Mouse (Mus musculus) Patski (cell line): ENCODE data around the gene Papss2. TPM values are rescaled to one million over a fixed set of nuclear protein-coding genes. Genes with fewer than 3 reads are reported as not detected.
A peak's percentile ranks its signal among the peaks of the same experiment; 100 is the strongest.

Source experiments
- ATAC-seq: fragments of 100-300 bp; one replicate; pipeline ENCODE4 v1.8.0; 2021
- CTCF ChIA-PET: fragments of 350-600 bp; sonication (Branson Sonifier 250); formaldehyde crosslinking; loops from one replicate; lab custom pipeline; 2022; ENCODE audit warnings: inconsistent platforms; lab: Charles Lee
- POLR2A ChIA-PET: fragments of 350-600 bp; sonication (Branson Sonifier 250); formaldehyde crosslinking; loops from one replicate; lab custom pipeline; 2022; ENCODE audit warnings: antibody characterized with exemption, inconsistent platforms; lab: Charles Lee
- DNase-seq: peaks from one replicate; pipeline ENCODE4 v3.0.0-alpha.2; 2011; ENCODE audit warnings: low read depth, low spot score
- H3K27me3 ChIP-seq: fragments of 371-371 bp; one replicate; pipeline ENCODE4 v1.5.1; 2021
- CTCF ChIP-seq: fragments of 100-300 bp; IDR thresholded peaks from one replicate; pipeline ENCODE4 v1.5.1; 2021
- in situ Hi-C: fragments of 300-500 bp; cut with MboI; formaldehyde crosslinking; loops from 3 replicates; pipeline ENCODE4 v1.11.1; 2018; ENCODE audit warnings: low pct_unique_long_range_greater_than_20kb, mixed read lengths
- polyA plus RNA-seq: library from polyadenylated mRNA; unstranded; gene quantifications from one replicate; pipeline ENCODE4 v1.2.3, GENCODE M21; 2021

The Papss2 gene
- polyA plus RNA-seq, 1 experiment from 2014 or later: 0.90 TPM

DNA sequence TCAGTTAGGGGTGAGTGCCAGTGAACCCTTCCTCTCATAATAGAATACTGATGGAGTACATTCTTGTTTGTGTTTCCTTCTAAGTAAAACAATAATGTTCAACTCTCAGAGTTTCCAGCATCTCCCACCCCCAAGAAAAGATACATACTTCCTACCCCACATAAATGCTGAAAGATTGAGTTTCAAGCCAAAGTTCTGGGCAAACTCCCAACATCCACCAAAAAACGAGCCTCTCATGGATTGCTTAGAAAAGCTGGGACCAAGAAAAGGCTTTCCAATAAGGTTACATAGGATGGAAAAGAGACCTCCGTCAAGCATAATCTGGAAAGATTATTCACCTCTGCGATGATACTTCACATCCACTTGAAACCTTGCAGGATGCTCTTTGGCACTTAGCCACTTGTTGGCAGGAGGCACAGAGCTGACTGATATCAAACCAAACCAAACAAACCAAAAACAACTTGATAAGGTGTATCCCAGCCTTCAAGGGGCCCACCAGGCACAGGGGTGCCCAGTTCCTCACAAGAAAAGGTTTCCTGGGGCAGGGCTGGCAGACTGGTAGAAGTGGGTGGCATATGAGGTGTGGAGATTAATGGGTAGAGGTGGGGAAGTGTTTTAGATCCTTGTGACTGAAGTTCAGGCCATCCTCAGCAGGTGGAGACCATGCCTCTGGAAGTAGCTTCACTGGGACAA, 26.5 kb upstream of the Papss2 start:
- no peak for DNase-seq
- H3K27me3 ChIP-seq: peaks cover 9% of the 10 kb centered on the region
- no peak for TF ChIP-seq CTCF
- ATAC-seq: no peak
- ChIA-PET POLR2A (no interaction called here), CTCF (no interaction called here)
- in situ Hi-C loops: no loop called here

DNA sequence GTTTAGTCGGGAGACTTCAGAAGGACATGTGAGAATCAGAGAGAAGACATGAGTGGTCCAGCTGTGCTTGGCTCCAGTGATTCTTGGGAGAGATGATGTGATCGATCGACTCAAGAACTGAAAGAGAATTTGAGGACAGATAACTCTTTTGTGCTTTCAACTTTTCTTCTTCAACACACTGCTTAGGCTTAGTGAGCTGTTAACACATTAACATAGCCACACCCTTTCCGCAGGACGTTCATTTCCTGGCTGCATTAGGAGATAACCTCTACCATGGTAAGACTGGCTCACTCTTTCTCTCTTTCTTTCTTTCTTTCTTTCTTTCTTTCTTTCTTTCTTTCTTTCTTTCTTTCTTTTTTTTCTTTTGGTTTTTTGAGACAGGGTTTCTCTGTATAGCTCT, 25.9 kb upstream of the Papss2 start:
- in situ Hi-C loops: no loop called here
- CTCF ChIA-PET: no interaction called here
- H3K27me3 ChIP-seq: peaks cover 6% of the 10 kb centered on the region
- DNase-seq (no peak), ATAC-seq (no peak)
- TF ChIP-seq CTCF: no peak
- POLR2A ChIA-PET: interaction anchor here (0.5 kb wide), 1 partner anchor 19 kb away, joined by 3 read pairs; no protein-coding TSS in a partner anchor

DNA sequence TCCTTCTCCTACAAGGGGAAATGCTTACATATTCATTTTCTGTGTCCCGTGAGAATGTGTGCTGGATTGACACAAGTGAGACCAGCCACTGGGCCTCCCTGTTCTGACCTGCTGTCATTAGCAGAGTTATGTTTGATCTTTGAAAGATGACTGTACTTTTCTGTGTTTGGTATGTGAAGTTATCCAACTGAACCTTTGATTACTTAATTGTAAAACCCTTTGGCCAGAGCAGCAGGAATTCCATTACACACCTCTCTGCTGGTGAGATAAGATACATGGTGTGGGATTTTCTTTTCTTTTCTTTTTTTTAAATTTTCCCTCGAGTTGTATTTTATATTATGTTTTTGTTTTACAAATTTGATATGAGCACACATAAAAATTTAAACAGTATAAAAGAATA, 23.4 kb upstream of the Papss2 start:
- ChIA-PET POLR2A (no interaction called here), CTCF (no interaction called here)
- ATAC-seq (no peak), DNase-seq (no peak)
- no peak for TF ChIP-seq CTCF
- in situ Hi-C loops: no loop called here
- H3K27me3 ChIP-seq: no peaks in the 10 kb centered on the region

DNA sequence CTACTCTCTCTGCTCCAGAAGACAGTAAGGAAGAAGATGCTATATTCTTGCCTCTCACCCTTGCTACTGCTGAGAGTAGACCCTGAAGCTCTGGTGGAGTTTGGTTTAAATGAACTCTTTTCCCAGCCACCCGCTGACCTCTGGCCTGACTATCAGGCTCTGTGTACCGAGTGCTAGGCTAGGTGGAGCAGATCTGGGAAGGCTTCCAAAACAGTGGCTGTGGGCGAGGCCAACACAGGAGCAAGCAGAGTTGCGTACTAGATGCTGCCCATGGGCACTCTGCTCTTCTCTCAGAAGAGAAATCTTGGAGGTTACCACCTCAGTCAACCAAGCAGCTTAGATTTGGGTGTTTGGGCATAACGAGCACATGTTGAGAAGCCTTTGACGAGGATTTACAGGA, 22.3 kb upstream of the Papss2 start:
- no peak for DNase-seq
- no peak for TF ChIP-seq CTCF
- CTCF ChIA-PET: no interaction called here
- no peaks in the 10 kb centered on the region for H3K27me3 ChIP-seq
- POLR2A ChIA-PET: interaction anchor here (1.0 kb wide), 1 partner anchor 11 kb away, joined by 4 read pairs; no protein-coding TSS in a partner anchor
- no peak for ATAC-seq
- in situ Hi-C loops: no loop called here

DNA sequence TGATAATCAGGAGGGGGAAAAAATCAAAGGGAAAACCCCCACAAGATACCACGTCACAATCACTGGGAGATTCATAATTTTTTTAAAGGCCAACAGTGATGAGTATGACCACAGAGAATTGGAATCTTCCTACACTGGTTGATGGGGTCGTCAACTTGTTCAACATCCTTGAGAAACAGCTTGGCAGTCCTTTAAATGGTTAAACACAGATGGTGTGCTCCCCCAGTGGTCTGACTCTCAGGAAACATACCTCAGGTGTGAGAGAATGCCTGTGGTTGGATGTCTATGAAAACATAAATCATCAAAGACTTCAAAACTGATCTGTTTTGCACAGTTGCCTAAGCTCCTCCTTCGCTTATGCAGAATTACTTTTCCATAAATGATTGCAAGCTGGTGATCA, 20.7 kb upstream of the Papss2 start:
- CTCF ChIA-PET: no interaction called here
- TF ChIP-seq CTCF: no peak
- ATAC-seq (no peak), DNase-seq (no peak)
- POLR2A ChIA-PET: no interaction called here
- H3K27me3 ChIP-seq: no peaks in the 10 kb centered on the region
- in situ Hi-C loops: no loop called here

DNA sequence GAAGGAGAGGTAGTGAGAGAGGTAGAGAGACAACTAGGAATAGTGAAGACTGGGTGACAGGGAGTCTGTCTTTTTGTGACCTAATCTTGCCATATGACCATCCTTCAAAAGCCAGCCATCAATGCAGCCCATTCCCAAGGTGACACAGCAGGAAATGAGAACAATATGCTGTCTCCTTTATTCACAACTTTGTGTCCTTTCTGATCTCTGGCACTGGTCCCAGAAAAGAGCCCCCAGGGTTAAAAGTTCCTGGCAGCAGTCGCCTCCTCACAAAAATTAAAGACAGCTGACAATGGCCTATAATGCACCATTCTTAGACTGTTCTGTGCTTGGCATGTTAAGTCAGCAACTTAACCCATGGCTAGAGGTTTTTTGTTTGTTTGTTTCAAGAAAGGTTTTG, 17.8 kb upstream of the Papss2 start:
- no peak for TF ChIP-seq CTCF
- POLR2A ChIA-PET: no interaction called here
- in situ Hi-C loops: no loop called here
- no peaks in the 10 kb centered on the region for H3K27me3 ChIP-seq
- ATAC-seq: no peak
- CTCF ChIA-PET: no interaction called here
- DNase-seq: no peak

DNA sequence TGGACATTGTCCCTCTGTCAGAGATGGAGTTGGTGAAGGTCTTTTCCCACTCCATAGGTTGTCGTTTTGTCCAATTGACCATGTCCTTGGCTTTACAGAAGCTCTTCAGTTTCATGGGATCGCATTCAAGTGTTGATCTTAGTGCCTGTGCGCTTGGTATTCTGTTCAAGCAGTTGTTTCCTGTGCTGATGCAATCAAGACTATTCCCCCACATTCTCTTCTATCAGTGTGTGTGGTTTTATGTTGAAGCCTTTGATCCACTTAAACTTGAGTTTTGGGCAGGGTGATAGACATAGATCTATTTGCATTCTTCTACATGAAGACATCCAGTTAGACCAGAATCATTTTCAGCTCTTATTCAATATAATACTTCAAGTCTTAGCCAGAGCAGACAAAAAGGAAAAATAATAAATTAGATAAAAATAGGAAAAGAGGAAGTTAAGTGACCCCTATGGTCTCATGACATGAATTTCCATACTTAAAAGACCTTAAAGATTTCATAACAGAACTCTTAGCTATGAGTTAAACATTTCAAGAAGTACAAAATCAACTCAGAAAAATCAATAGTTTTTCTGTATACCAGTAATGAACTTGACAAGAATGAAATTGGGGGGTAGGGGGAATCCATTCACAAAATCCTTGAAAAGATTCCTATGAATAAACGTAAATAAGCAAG, 12.4 kb upstream of the Papss2 start:
- in situ Hi-C loops: no loop called here

DNA sequence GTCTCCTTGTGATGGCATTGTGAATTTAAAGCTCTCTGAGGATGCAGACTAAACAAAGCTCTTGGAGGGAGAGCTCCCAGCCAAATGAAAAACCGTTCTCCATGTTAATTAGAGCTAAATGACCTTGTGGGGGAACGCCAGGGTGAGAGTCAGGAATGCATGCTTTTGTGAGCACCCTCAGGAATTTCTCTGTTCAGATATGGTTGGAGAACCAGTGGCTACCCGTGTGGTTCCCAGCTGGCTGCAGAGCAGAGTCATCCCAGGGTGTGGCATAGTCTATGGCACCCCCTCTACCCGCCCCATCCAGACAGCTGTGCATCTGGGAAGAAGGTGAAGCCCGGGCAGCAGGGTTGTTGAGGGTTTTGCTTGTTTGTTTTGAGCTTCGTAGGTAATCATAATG, 7.9 kb upstream of the Papss2 start:
- ATAC-seq: peak; percentile 99
- H3K27me3 ChIP-seq: no peaks in the 10 kb centered on the region
- DNase-seq: no peak
- CTCF ChIA-PET: interaction anchor here (1.0 to 1.1 kb wide), 2 partner anchors 11 to 30 kb away, joined by 3 to 5 read pairs; no protein-coding TSS in a partner anchor
- in situ Hi-C loops: no loop called here
- TF ChIP-seq CTCF: no peak
- POLR2A ChIA-PET: interaction anchor here (0.6 kb wide), 1 partner anchor 67 kb away, joined by 4 read pairs; no protein-coding TSS in a partner anchor

More for the DNA sequence above, 12.4 kb upstream of the Papss2 start:
- POLR2A ChIA-PET: interaction anchor here (0.6 kb wide), 1 partner anchor 22 kb away, joined by 4 read pairs; no protein-coding TSS in a partner anchor
- TF ChIP-seq CTCF: no peak
- CTCF ChIA-PET: interaction anchor here (1.5 kb wide), 1 partner anchor 85 kb away, joined by 3 read pairs; no protein-coding TSS in a partner anchor
- DNase-seq (no peak), ATAC-seq (no peak)
- H3K27me3 ChIP-seq: no peaks in the 10 kb centered on the region

DNA sequence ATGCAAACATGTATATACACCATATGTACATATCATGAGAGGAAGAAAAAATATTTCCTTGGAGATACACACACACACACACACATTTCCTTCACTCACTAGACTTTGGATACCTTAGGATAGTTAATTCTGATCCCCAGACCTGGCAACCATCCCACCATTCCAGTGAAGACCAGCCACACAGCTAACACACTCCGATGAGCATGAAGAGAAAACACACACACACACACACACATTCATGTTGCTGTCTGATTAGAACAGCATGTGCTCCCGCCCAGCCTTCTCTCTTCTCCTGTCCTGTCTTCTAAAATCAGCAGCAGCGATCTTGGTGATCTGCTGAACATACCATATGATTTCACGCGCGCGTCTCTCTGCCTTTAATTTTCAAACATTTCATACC, 2.8 kb upstream of the Papss2 start:
- ChIA-PET POLR2A (no interaction called here), CTCF (interaction anchor here (1.1 kb wide), 1 partner anchor 44 kb away, joined by 3 read pairs; no protein-coding TSS in a partner anchor)
- no peaks in the 10 kb centered on the region for H3K27me3 ChIP-seq
- in situ Hi-C loops: no loop called here
- DNase-seq (no peak), ATAC-seq (no peak)
- no peak for TF ChIP-seq CTCF

DNA sequence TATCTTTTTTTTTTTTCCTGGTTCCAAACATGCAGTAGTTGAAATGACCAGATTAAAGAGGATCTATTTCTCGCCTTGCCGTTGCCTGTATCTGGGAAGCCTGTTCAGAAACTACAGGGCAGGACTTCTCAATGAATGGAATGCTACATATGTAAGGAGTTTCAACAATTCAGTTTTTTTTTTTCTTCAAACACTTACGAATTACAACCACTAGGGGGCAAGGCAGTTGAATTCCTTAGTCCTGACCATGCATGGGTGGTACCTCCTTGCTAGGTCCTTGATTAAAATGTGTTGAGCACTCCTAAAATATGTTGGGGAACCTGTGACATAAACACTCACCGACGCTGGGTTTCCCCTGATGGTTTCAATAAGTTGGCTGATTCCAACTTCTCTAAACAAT, 1.7 kb upstream of the Papss2 start:
- in situ Hi-C loops: no loop called here
- ATAC-seq: peak; percentile 76
- ChIA-PET CTCF (interaction anchor here (1.1 kb wide), 1 partner anchor 43 kb away, joined by 3 read pairs; no protein-coding TSS in a partner anchor), POLR2A (no interaction called here)
- H3K27me3 ChIP-seq: no peaks in the 10 kb centered on the region
- DNase-seq: no peak
- TF ChIP-seq CTCF: peak; percentile 53

DNA sequence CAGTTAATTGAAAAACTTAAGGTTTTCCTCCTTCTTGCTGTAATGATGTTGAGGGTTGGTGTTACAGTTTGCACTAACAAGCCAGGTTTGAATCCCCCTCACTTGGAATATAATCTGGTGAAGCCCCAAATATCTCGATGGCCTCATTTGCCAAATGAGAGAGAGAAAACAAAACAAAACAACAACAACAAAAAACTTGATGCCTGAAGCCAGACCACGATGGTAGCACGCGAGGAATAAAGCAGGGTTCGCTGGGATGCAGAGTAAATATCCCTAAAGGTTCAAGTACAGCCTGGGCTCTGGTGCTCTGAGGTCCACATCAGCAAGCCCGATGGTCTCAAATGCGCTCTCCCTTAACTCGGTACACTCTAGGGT, 472 bp upstream of the Papss2 start:
- POLR2A ChIA-PET: no interaction called here
- no peak for DNase-seq
- CTCF ChIA-PET: no interaction called here
- TF ChIP-seq CTCF: no peak
- in situ Hi-C loops: no loop called here
- no peak for ATAC-seq
- no peaks in the 10 kb centered on the region for H3K27me3 ChIP-seq
